Mouse (Mus musculus): ENCODE measurements at regions not wholly inside any gene's neighbourhood (a gene's known extent, or its start where the extent isn't known, plus 50 kb on each side); places are given as distances from the start of the nearest gene placed in this dataset.
"Not testable (repeated sequence)": the region's sequence is repeated elsewhere in the genome, so short reads cannot be mapped to it uniquely, and the experiment has no call there.

GRCm38 (mm10) chr12:69509180-69509579 is 73.6 kb downstream of the Vcpkmt start:
- H3K36me3 ChIP-seq (ENCODE audit: control insufficient read depth, insufficient read depth, low read length); ATAC-seq (ENCODE audit: insufficient read depth, low FRiP score, low TSS enrichment); H3K9ac ChIP-seq (ENCODE audit: low read length); H3K4me3 ChIP-seq (ENCODE audit: low read depth, low read length); H3K27me3 ChIP-seq (ENCODE audit: control insufficient read depth, insufficient read depth, low read length); H3K27ac ChIP-seq (ENCODE audit: low read depth, low read length); H3K9me3 ChIP-seq (ENCODE audit: control insufficient read depth, low read length); H3K4me1 ChIP-seq (ENCODE audit: control insufficient read depth, insufficient read depth, low read length); H3K4me2 ChIP-seq (ENCODE audit: low read depth); DNase-seq (ENCODE audit: low spot score): not testable (repeated sequence)
- WGBS: 86% methylated on average over 1 of the region's 1 CpGs

GRCm38 (mm10) chr12:69507906-69508305 is 74.9 kb downstream of the Vcpkmt start:
- Histone ChIP-seq H3K9ac (ENCODE audit: low read length) (no peak overlapping the region), H3K9me3 (ENCODE audit: control insufficient read depth, low read length) (no peaks in the 10 kb centered on the region), H3K36me3 (ENCODE audit: control insufficient read depth, insufficient read depth, low read length) (no peaks in the 10 kb centered on the region), H3K4me1 (ENCODE audit: control insufficient read depth, insufficient read depth, low read length) (no peaks in the 10 kb centered on the region), H3K27ac (ENCODE audit: low read depth, low read length) (no peak overlapping the region), H3K27me3 (ENCODE audit: control insufficient read depth, insufficient read depth, low read length) (no peaks in the 10 kb centered on the region), H3K4me3 (ENCODE audit: low read depth, low read length) (no peak overlapping the region), H3K4me2 (ENCODE audit: low read depth) (no peak overlapping the region)
- ATAC-seq (ENCODE audit: insufficient read depth, low FRiP score, low TSS enrichment): no peak
- no peak for DNase-seq (ENCODE audit: low spot score)
- 92% methylated on average over 6 of the region's 6 CpGs for WGBS

- ATAC-seq (ENCODE audit: insufficient read depth, low FRiP score, low TSS enrichment) (no peak), DNase-seq (ENCODE audit: low spot score) (no peak)
- H3K4me3 ChIP-seq (ENCODE audit: low read depth, low read length): no peak overlapping the region
- no peaks in the 10 kb centered on the region for H3K4me1 ChIP-seq (ENCODE audit: control insufficient read depth, insufficient read depth, low read length)
- H3K9me3 ChIP-seq (ENCODE audit: control insufficient read depth, low read length): no peaks in the 10 kb centered on the region
- H3K27me3 ChIP-seq (ENCODE audit: control insufficient read depth, insufficient read depth, low read length): no peaks in the 10 kb centered on the region
- no peak overlapping the region for H3K27ac ChIP-seq (ENCODE audit: low read depth, low read length)
- no peaks in the 10 kb centered on the region for H3K36me3 ChIP-seq (ENCODE audit: control insufficient read depth, insufficient read depth, low read length)
- WGBS: 87% methylated on average over 3 of the region's 3 CpGs
- no peak overlapping the region for H3K9ac ChIP-seq (ENCODE audit: low read length)
- no peak overlapping the region for H3K4me2 ChIP-seq (ENCODE audit: low read depth)
These were observed 75.5 kb downstream of the Vcpkmt start for GRCm38 (mm10) chr12:69507333-69507732.

GRCm38 (mm10) chr12:69502706-69503070 is 80.1 kb downstream of the Vcpkmt start:
- Histone ChIP-seq H3K27me3 (ENCODE audit: control insufficient read depth, insufficient read depth, low read length) (no peaks in the 10 kb centered on the region), H3K4me2 (ENCODE audit: low read depth) (peak overlapping the region; percentile 14; the same call in 1 of the 2 replicates), H3K4me1 (ENCODE audit: control insufficient read depth, insufficient read depth, low read length) (peaks cover 4% of the 10 kb centered on the region), H3K9me3 (ENCODE audit: control insufficient read depth, low read length) (no peaks in the 10 kb centered on the region), H3K27ac (ENCODE audit: low read depth, low read length) (no peak overlapping the region), H3K9ac (ENCODE audit: low read length) (0 out of 2 replicates have a peak overlapping the region, but pooled peaks have one; percentile 39), H3K36me3 (ENCODE audit: control insufficient read depth, insufficient read depth, low read length) (no peaks in the 10 kb centered on the region), H3K4me3 (ENCODE audit: low read depth, low read length) (no peak overlapping the region)
- DNase-seq (ENCODE audit: low spot score) (no peak), ATAC-seq (ENCODE audit: insufficient read depth, low FRiP score, low TSS enrichment) (no peak)
- WGBS: 81% methylated on average over 6 of the region's 6 CpGs

- Histone ChIP-seq H3K4me2 (ENCODE audit: low read depth) (peak overlapping the region; percentile 14; the same call in 1 of the 2 replicates), H3K27me3 (ENCODE audit: control insufficient read depth, insufficient read depth, low read length) (no peaks in the 10 kb centered on the region), H3K36me3 (ENCODE audit: control insufficient read depth, insufficient read depth, low read length) (no peaks in the 10 kb centered on the region), H3K27ac (ENCODE audit: low read depth, low read length) (0 out of 2 replicates have a peak overlapping the region, but pooled peaks have one; percentile 49), H3K4me1 (ENCODE audit: control insufficient read depth, insufficient read depth, low read length) (peaks cover 4% of the 10 kb centered on the region), H3K4me3 (ENCODE audit: low read depth, low read length) (no peak overlapping the region), H3K9me3 (ENCODE audit: control insufficient read depth, low read length) (no peaks in the 10 kb centered on the region), H3K9ac (ENCODE audit: low read length) (peak overlapping the region; percentile 39)
- WGBS: 23% methylated on average over 20 of the region's 20 CpGs
- peak; percentile 55 for DNase-seq (ENCODE audit: low spot score)
- ATAC-seq (ENCODE audit: insufficient read depth, low FRiP score, low TSS enrichment): peak; percentile 50; the same call in 1 of the 2 replicates
These were observed 80.8 kb downstream of the Vcpkmt start for GRCm38 (mm10) chr12:69501783-69502705.

GRCm38 (mm10) chr12:69501346-69501730 is 81.5 kb downstream of the Vcpkmt start:
- Histone ChIP-seq H3K4me2 (ENCODE audit: low read depth) (no peak overlapping the region), H3K4me1 (ENCODE audit: control insufficient read depth, insufficient read depth, low read length) (peaks cover 4% of the 10 kb centered on the region), H3K27me3 (ENCODE audit: control insufficient read depth, insufficient read depth, low read length) (no peaks in the 10 kb centered on the region), H3K27ac (ENCODE audit: low read depth, low read length) (no peak overlapping the region), H3K4me3 (ENCODE audit: low read depth, low read length) (no peak overlapping the region), H3K9me3 (ENCODE audit: control insufficient read depth, low read length) (no peaks in the 10 kb centered on the region), H3K9ac (ENCODE audit: low read length) (no peak overlapping the region), H3K36me3 (ENCODE audit: control insufficient read depth, insufficient read depth, low read length) (no peaks in the 10 kb centered on the region)
- WGBS: 43% methylated on average over 2 of the region's 2 CpGs
- no peak for DNase-seq (ENCODE audit: low spot score)
- ATAC-seq (ENCODE audit: insufficient read depth, low FRiP score, low TSS enrichment): no peak

- no peak overlapping the region for H3K4me3 ChIP-seq (ENCODE audit: low read depth, low read length)
- H3K27ac ChIP-seq (ENCODE audit: low read depth, low read length): no peak overlapping the region
- no peak overlapping the region for H3K9ac ChIP-seq (ENCODE audit: low read length)
- WGBS: 80% methylated on average over 15 of the region's 15 CpGs
- DNase-seq (ENCODE audit: low spot score) (no peak), ATAC-seq (ENCODE audit: insufficient read depth, low FRiP score, low TSS enrichment) (no peak)
- H3K9me3 ChIP-seq (ENCODE audit: control insufficient read depth, low read length): no peaks in the 10 kb centered on the region
- H3K27me3 ChIP-seq (ENCODE audit: control insufficient read depth, insufficient read depth, low read length): no peaks in the 10 kb centered on the region
- H3K36me3 ChIP-seq (ENCODE audit: control insufficient read depth, insufficient read depth, low read length): no peaks in the 10 kb centered on the region
- H3K4me1 ChIP-seq (ENCODE audit: control insufficient read depth, insufficient read depth, low read length): peaks cover 4% of the 10 kb centered on the region
- H3K4me2 ChIP-seq (ENCODE audit: low read depth): no peak overlapping the region
These were observed 82.1 kb downstream of the Vcpkmt start for GRCm38 (mm10) chr12:69500600-69501345.

- Histone ChIP-seq H3K9me3 (ENCODE audit: control insufficient read depth, low read length) (no peaks in the 10 kb centered on the region), H3K4me2 (ENCODE audit: low read depth) (no peak overlapping the region), H3K27ac (ENCODE audit: low read depth, low read length) (no peak overlapping the region), H3K4me3 (ENCODE audit: low read depth, low read length) (no peak overlapping the region), H3K4me1 (ENCODE audit: control insufficient read depth, insufficient read depth, low read length) (peaks cover 2% of the 10 kb centered on the region), H3K9ac (ENCODE audit: low read length) (no peak overlapping the region), H3K27me3 (ENCODE audit: control insufficient read depth, insufficient read depth, low read length) (no peaks in the 10 kb centered on the region), H3K36me3 (ENCODE audit: control insufficient read depth, insufficient read depth, low read length) (no peaks in the 10 kb centered on the region)
- no peak for DNase-seq (ENCODE audit: low spot score)
- WGBS: 86% methylated on average over 7 of the region's 7 CpGs
- ATAC-seq (ENCODE audit: insufficient read depth, low FRiP score, low TSS enrichment): no peak
These were observed 85.7 kb downstream of the Vcpkmt start for GRCm38 (mm10) chr12:69497121-69497520.
